Mouse (Mus musculus): Measurements from ENCODE around the gene Olfr1353. TPM values are rescaled to one million over a fixed set of nuclear protein-coding genes. Genes with fewer than 3 reads are reported as not detected.
"Not testable (repeated sequence)": the region's sequence is repeated elsewhere in the genome, so short reads cannot be mapped to it uniquely, and the experiment has no call there.

The Olfr1353 gene
- total RNA-seq (2015) (not detected in 2 replicates), total RNA-seq (2017) (not detected in 2 replicates)

- ATAC-seq (ENCODE audit: poor library complexity, severe bottlenecking): not testable (repeated sequence)
Observed at GRCm38 (mm10) chr10:78963009-78963408, at the start of gene Olfr1353. TSS of gene Olfr1353 (plus strand) at chr10:78963309.

GRCm38 (mm10) chr10:78950336-78950735, 12.8 kb upstream of the Olfr1353 start, which contains the start of gene Olfr8:
TSS of gene Olfr8 (plus strand) at chr10:78950636.
- not testable (repeated sequence) for ATAC-seq (ENCODE audit: poor library complexity, severe bottlenecking)

- no peak for ATAC-seq (ENCODE audit: poor library complexity, severe bottlenecking)
Observed at GRCm38 (mm10) chr10:78980750-78981149, 17.6 kb downstream of the Olfr1353 start, which contains the start of gene Olfr1352. TSS of gene Olfr1352 (plus strand) at chr10:78981050.

GRCm38 (mm10) chr10:79012172-79012571, 49.1 kb downstream of the Olfr1353 start, which contains the start of gene Olfr1351:
TSS of gene Olfr1351 (plus strand) at chr10:79012472.
- ATAC-seq (ENCODE audit: poor library complexity, severe bottlenecking): no peak

Other genes with a start within 250 kb of the Olfr1353 start
- gene Casp14, start 245.0 kb upstream of the Olfr1353 start, total RNA-seq (2015): not detected in 2 replicates
- gene Casp14, start 245.0 kb upstream of the Olfr1353 start, total RNA-seq (2017): not detected in 2 replicates
- not detected in 2 replicates for gene Ccdc105, start 210.2 kb upstream of the Olfr1353 start, total RNA-seq (2015)
- not detected in 2 replicates for gene Ccdc105, start 210.2 kb upstream of the Olfr1353 start, total RNA-seq (2017)
- gene Slc1a6, start 182.8 kb upstream of the Olfr1353 start, total RNA-seq (2015): not detected in 2 replicates
- not detected in 2 replicates for gene Slc1a6, start 182.8 kb upstream of the Olfr1353 start, total RNA-seq (2017)
- gene Olfr1356, start 111.1 kb upstream of the Olfr1353 start, total RNA-seq (2015): not detected in 2 replicates
- 0.04 TPM in 1 of 2 replicates, not detected in the other for gene Olfr1356, start 111.1 kb upstream of the Olfr1353 start, total RNA-seq (2017)
- not detected in 2 replicates for gene Olfr1355, start 87.8 kb upstream of the Olfr1353 start, total RNA-seq (2015)
- gene Olfr1355, start 87.8 kb upstream of the Olfr1353 start, total RNA-seq (2017): not detected in 2 replicates
- not detected in 2 replicates for gene Olfr1354, start 50.1 kb upstream of the Olfr1353 start, total RNA-seq (2015)
- gene Olfr1354, start 50.1 kb upstream of the Olfr1353 start, total RNA-seq (2017): not detected in 2 replicates
- gene Olfr8, start 12.7 kb upstream of the Olfr1353 start, total RNA-seq (2015): not detected in 2 replicates
- not detected in 2 replicates for gene Olfr8, start 12.7 kb upstream of the Olfr1353 start, total RNA-seq (2017)
- 0.02 TPM in 1 of 2 replicates, not detected in the other for gene Olfr1352, start 17.7 kb downstream of the Olfr1353 start, total RNA-seq (2015)
- not detected in 2 replicates for gene Olfr1352, start 17.7 kb downstream of the Olfr1353 start, total RNA-seq (2017)
- gene Olfr1351, start 49.2 kb downstream of the Olfr1353 start, total RNA-seq (2015): not detected in 2 replicates
- gene Olfr1351, start 49.2 kb downstream of the Olfr1353 start, total RNA-seq (2017): not detected in 2 replicates
- not detected in 2 replicates for gene Olfr57, start 65.4 kb downstream of the Olfr1353 start, total RNA-seq (2015)
- gene Olfr57, start 65.4 kb downstream of the Olfr1353 start, total RNA-seq (2017): not detected in 2 replicates
- gene 2610008E11Rik, start 134.3 kb downstream of the Olfr1353 start, total RNA-seq (2015): 7.7 and 8.1 TPM in 2 replicates
- gene 2610008E11Rik, start 134.3 kb downstream of the Olfr1353 start, total RNA-seq (2017): 6.6 and 13.4 TPM in 2 replicates
- gene Vmn2r80, start 185.5 kb downstream of the Olfr1353 start, total RNA-seq (2015): not detected in 2 replicates
- gene Vmn2r80, start 185.5 kb downstream of the Olfr1353 start, total RNA-seq (2017): not detected in 2 replicates

All from megakaryocyte, adult 5-6 weeks (primary cell).